Mouse (Mus musculus): Measurements from ENCODE around the gene Ppp1r1a. TPM values are rescaled to one million over a fixed set of nuclear protein-coding genes. Genes with fewer than 3 reads are reported as not detected.
A peak's percentile ranks its signal among the peaks of the same experiment; 100 is the strongest.

The Ppp1r1a gene
- polyA plus RNA-seq, 1 experiment from 2014 or later = 53.1 TPM

DNA sequence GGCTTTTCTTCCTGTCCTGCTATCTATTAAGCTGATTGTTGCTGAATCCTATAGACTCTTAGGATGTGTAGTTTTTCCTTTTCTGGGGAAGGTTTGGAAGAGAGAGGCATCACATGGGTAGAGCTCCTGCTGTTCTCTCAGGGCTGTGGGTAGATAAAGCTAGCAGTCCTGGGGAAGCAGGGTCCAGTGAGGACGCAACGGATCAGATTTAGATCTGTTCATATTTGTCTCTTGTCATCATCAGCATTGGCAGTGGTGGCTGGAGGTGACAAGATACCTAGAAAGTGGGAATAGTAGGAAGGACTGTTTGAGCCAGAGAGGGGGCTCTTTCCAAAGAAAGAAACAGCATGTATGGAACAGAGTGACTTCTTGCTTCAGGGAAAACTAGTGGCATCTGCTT is 2.8 kb downstream of the Ppp1r1a start:
- H3K4me1 ChIP-seq = peaks cover 14% of the 10 kb centered on the region
- H3K9ac ChIP-seq = no peak overlapping the region
- H3K36me3 ChIP-seq = no peaks in the 10 kb centered on the region
- H3K4me3 ChIP-seq = no peak overlapping the region
- 80% methylated on average over 2 of the region's 2 CpGs for WGBS
- no peak for ATAC-seq (ENCODE audit: low FRiP score, low read depth)
- no peak overlapping the region for H3K27ac ChIP-seq
- H3K4me2 ChIP-seq (replicated peaks) = no peak overlapping the region
- H3K27me3 ChIP-seq (replicated peaks) = peaks cover 19% of the 10 kb centered on the region
- H3K9me3 ChIP-seq = no peaks in the 10 kb centered on the region

DNA sequence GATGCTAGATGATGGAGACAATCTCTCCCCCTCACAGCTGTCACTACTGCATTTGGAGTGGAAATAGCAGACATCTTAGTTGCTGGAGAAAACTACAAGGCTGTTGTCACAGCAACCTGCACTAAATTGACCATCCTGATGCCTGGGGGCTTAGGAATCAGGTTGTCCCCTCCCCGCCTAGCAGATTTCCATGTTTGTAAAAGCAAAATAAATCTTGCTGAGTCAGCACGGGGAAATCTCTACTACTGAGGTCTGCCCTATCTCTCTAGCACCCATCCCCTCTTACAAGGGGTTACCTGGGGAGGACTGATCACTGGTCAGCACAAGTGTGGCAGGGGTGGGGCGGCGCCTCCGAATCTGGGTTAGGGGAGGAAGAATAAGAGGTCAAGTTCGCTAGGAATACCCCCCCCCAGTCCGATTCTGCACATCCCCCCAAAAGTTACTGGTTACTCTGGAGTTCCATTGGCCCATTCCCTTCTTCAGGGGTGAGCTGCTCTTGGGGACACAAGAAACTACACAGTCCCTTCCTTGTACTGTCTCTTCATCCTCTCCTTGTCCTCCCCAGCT is 3.7 kb downstream of the Ppp1r1a start:
- Histone ChIP-seq H3K27me3 (replicated peaks) (peaks cover 15% of the 10 kb centered on the region; the same call in 1 of the 2 replicates), H3K4me3 (no peak overlapping the region), H3K4me1 (peaks cover 14% of the 10 kb centered on the region), H3K36me3 (no peaks in the 10 kb centered on the region), H3K9ac (no peak overlapping the region), H3K4me2 (replicated peaks) (no peak overlapping the region), H3K27ac (no peak overlapping the region), H3K9me3 (no peaks in the 10 kb centered on the region)
- WGBS = 77% methylated on average over 7 of the region's 7 CpGs
- no peak for ATAC-seq (ENCODE audit: low FRiP score, low read depth)

GRCm38 (mm10) chr15:103530372-103530771 is 7.4 kb downstream of the Ppp1r1a start:
- no peak overlapping the region for H3K9ac ChIP-seq
- H3K36me3 ChIP-seq = peaks cover 26% of the 10 kb centered on the region

DNA sequence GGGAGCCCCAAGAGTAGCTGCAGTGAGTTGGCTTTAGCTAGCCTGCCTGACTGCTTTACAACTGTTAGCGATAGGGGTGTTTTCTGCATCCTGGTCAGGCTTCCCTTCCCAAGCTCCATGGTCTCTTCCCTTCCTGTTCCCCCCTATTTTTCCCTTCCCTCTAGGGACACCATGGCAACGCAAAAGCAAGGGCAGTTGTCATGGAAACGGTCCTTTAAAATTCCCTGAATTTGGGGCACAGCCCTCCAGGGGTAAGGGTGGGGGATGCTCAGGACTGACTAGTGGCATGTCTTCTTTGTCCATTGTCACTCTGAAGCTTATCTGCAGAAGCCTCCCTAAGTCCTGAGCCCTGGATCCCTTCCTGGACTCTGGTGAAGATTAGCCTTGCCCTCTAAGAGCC is 14.6 kb downstream of the Ppp1r1a start:
- peaks cover 48% of the 10 kb centered on the region for H3K36me3 ChIP-seq
- H3K27me3 ChIP-seq (replicated peaks) = no peaks in the 10 kb centered on the region
- no peaks in the 10 kb centered on the region for H3K9me3 ChIP-seq
- no peak overlapping the region for H3K4me3 ChIP-seq
- no peak overlapping the region for H3K9ac ChIP-seq
- H3K27ac ChIP-seq = no peak overlapping the region
- peaks cover 40% of the 10 kb centered on the region for H3K4me1 ChIP-seq
- WGBS = 35% methylated on average over 3 of the region's 3 CpGs
- H3K4me2 ChIP-seq (replicated peaks) = no peak overlapping the region
- no peak for ATAC-seq (ENCODE audit: low FRiP score, low read depth)

More at GRCm38 (mm10) chr15:103530372-103530771, 7.4 kb downstream of the Ppp1r1a start:
- Histone ChIP-seq H3K27ac (no peak overlapping the region), H3K27me3 (replicated peaks) (no peaks in the 10 kb centered on the region), H3K9me3 (no peaks in the 10 kb centered on the region), H3K4me1 (0 out of 2 replicates have a peak, but pooled peaks cover 6% of the 10 kb centered on the region), H3K4me3 (no peak overlapping the region), H3K4me2 (replicated peaks) (no peak overlapping the region)
- ATAC-seq (ENCODE audit: low FRiP score, low read depth) = peak; percentile 85
- WGBS = 3% methylated on average over 5 of the region's 5 CpGs

GRCm38 (mm10) chr15:103522458-103523099 is 15.2 kb downstream of the Ppp1r1a start:
- Histone ChIP-seq H3K9me3 (no peaks in the 10 kb centered on the region), H3K4me2 (replicated peaks) (no peak overlapping the region), H3K4me3 (no peak overlapping the region), H3K36me3 (peaks cover 42% of the 10 kb centered on the region), H3K27me3 (replicated peaks) (no peaks in the 10 kb centered on the region), H3K9ac (no peak overlapping the region), H3K27ac (no peak overlapping the region), H3K4me1 (peaks cover 40% of the 10 kb centered on the region)
- ATAC-seq (ENCODE audit: low FRiP score, low read depth) = no peak
- 63% methylated on average over 3 of the region's 3 CpGs for WGBS

DNA sequence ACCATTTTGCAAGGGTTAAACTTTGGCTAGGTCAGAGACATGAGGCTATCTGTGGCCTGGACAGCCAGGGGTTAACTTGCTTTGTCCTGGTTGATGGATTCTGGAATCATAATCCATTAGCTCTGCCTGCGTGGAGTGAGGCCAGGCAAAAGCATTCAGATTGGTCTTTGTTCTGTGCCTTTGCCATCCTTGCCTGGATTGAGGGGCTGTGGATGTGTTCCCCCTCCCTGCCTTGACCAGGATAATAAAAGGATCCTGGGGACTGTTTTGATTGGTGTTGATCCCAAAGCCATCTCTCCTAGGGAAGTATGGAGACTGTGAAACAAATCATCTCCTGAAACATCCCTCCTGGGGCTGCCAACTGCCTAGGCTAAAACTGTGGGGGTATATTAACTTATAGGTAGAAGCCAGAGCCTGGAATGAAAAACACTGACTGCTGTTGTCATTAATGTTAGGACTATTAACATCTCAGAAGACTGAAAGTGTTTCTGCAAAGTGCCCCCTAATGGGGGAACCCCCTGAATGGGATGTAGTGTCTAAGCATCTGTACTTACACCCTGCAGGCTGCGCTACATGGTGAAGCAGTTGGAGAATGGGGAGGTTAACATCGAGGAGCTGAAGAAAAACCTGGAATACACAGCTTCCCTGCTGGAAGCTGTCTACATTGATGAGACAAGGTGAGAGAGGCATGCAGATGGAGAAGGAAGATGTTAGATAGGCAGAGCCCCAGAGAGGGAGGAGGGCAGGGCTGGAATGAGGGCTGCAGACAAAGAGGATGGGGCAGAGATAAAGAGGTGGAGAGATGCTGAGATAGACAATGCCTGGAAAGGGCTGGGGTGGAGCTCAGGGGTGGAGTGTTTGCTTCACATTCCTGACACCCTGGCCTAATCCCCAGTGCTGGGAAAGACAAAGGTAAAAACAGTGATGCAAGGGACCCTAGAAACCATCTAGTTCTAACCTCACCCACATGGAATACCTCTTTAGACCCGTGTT is 18.1 kb downstream of the Ppp1r1a start:
- peak overlapping the region; percentile 89 for H3K27ac ChIP-seq
- peak; percentile 81 for ATAC-seq (ENCODE audit: low FRiP score, low read depth)
- peaks cover 18% of the 10 kb centered on the region for H3K36me3 ChIP-seq
- peak overlapping the region; percentile 38 for H3K4me2 ChIP-seq (replicated peaks)
- no peaks in the 10 kb centered on the region for H3K27me3 ChIP-seq (replicated peaks)
- WGBS = 12% methylated on average over 4 of the region's 4 CpGs
- H3K9ac ChIP-seq = no peak overlapping the region
- no peak overlapping the region for H3K4me3 ChIP-seq
- H3K4me1 ChIP-seq = peaks cover 52% of the 10 kb centered on the region
- no peaks in the 10 kb centered on the region for H3K9me3 ChIP-seq

- H3K27me3 ChIP-seq (replicated peaks) = no peaks in the 10 kb centered on the region
- H3K4me3 ChIP-seq = no peak overlapping the region
- no peaks in the 10 kb centered on the region for H3K9me3 ChIP-seq
- peaks cover 10% of the 10 kb centered on the region for H3K36me3 ChIP-seq
- peak overlapping the region; percentile 38 for H3K4me2 ChIP-seq (replicated peaks)
- H3K9ac ChIP-seq = no peak overlapping the region
- WGBS = 2% methylated on average over 5 of the region's 5 CpGs
- peaks cover 55% of the 10 kb centered on the region for H3K4me1 ChIP-seq
- peak; percentile 59 for ATAC-seq (ENCODE audit: low FRiP score, low read depth)
- H3K27ac ChIP-seq = peak overlapping the region; percentile 89
Measured at GRCm38 (mm10) chr15:103518600-103519385, 19.0 kb downstream of the Ppp1r1a start.

DNA sequence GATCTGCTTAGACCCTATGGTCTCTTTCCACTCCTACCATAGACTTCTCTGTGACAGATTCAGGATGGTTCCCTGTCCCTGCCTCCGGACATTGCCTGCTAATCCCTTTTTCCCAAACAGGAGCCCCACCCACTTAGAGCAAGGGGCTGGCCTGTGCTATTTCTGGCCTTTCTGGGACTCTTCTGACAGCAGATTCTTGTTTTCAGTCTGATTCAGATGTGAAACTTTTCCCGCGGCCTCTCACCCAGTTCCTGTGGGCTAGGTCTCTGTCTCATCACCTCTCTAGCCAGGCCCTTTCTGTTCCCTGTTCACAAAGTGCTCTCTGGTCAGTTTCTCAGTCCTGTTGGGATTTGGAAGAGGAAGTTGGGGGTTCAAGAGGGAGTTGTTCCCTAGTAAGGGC is 22.9 kb downstream of the Ppp1r1a start:
- Histone ChIP-seq H3K27ac (no peak overlapping the region), H3K36me3 (no peaks in the 10 kb centered on the region), H3K4me1 (peaks cover 40% of the 10 kb centered on the region), H3K4me3 (no peak overlapping the region), H3K9ac (peak overlapping the region; percentile 38; the same call in 1 of the 2 replicates), H3K4me2 (replicated peaks) (peak overlapping the region; percentile 58), H3K9me3 (no peaks in the 10 kb centered on the region), H3K27me3 (replicated peaks) (no peaks in the 10 kb centered on the region)
- WGBS = 46% methylated on average over 3 of the region's 3 CpGs
- ATAC-seq (ENCODE audit: low FRiP score, low read depth) = no peak

DNA sequence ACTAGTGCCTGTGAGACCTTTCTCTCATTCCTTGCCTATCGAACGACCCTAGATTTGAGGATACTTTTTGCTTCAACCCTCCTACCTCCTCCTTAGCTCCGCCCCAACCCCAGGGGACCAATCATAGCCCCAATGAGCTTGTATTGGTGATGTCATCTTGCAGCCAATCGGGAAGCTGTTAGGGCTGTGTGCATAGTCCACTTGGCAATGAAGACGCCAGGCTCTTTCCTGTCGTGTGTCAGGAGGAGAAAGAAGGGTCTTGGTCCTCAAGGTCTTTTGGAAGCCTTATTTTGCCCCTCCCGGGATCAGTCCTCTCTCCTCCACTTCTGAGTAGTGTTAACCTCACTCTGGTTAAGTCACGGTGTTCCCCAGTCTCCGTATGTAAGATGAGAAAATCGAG is 23.7 kb downstream of the Ppp1r1a start:
- Histone ChIP-seq H3K4me3 (peak overlapping the region; percentile 15; the same call in 1 of the 2 replicates), H3K9me3 (no peaks in the 10 kb centered on the region), H3K27me3 (replicated peaks) (no peaks in the 10 kb centered on the region), H3K36me3 (no peaks in the 10 kb centered on the region), H3K9ac (peak overlapping the region; percentile 35; the same call in 1 of the 2 replicates), H3K4me2 (replicated peaks) (peak overlapping the region; percentile 58), H3K27ac (no peak overlapping the region), H3K4me1 (peaks cover 36% of the 10 kb centered on the region)
- WGBS = 4% methylated on average over 10 of the region's 10 CpGs
- ATAC-seq (ENCODE audit: low FRiP score, low read depth) = peak; percentile 91

DNA sequence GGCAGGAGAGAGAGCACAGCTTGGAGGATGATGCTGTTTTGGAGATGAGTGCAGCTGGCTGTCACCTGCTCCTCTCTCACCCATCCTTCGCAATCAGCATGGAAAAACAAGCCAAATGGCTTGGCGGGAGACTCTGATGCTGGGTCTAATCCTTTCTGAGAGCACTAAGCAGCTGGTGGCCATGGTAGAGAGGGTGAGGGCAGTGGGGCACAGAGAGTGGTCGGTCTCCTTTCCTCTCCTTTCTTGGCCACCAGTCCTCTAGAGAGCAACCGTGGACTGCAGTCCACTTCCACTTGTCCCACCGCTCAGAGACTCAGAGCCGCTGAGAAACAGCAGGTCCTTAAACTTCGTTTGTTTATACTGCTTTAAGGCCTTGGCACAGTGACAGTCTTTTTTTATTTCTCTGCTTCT is 24.2 kb downstream of the Ppp1r1a start:
- no peaks in the 10 kb centered on the region for H3K27me3 ChIP-seq (replicated peaks)
- WGBS = 7% methylated on average over 7 of the region's 7 CpGs
- peak overlapping the region; percentile 58 for H3K4me2 ChIP-seq (replicated peaks)
- H3K36me3 ChIP-seq = no peaks in the 10 kb centered on the region
- no peak overlapping the region for H3K4me3 ChIP-seq
- peaks cover 31% of the 10 kb centered on the region for H3K4me1 ChIP-seq
- H3K27ac ChIP-seq = no peak overlapping the region
- H3K9ac ChIP-seq = no peak overlapping the region; the same call in 1 of the 2 replicates
- ATAC-seq (ENCODE audit: low FRiP score, low read depth) = peak; percentile 55
- H3K9me3 ChIP-seq = no peaks in the 10 kb centered on the region

DNA sequence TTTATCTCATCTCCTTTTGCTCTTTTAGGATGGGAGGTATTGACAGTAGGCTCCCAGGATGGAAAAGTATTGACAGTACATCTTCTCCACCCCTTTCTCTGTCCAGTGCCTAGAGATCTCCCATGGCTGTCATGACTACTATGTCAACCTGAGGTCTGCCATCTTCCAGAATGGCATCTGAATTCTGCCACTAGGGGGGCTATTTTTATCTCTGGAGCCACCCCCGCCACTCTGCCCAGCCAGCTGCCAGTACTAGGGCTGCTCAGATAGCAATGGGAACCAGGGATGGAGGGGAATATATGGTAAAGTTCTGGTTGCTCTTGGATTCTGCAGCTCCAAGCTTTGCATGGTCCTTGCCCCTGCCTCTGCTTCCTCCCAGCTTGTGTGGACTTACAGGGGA is 26.2 kb downstream of the Ppp1r1a start:
- Histone ChIP-seq H3K9me3 (no peaks in the 10 kb centered on the region), H3K4me2 (replicated peaks) (no peak overlapping the region), H3K27ac (no peak overlapping the region), H3K27me3 (replicated peaks) (no peaks in the 10 kb centered on the region), H3K36me3 (no peaks in the 10 kb centered on the region), H3K9ac (no peak overlapping the region), H3K4me1 (peaks cover 25% of the 10 kb centered on the region), H3K4me3 (no peak overlapping the region)
- WGBS = 58% methylated on average over 1 of the region's 1 CpGs
- ATAC-seq (ENCODE audit: low FRiP score, low read depth) = no peak
